Mouse (Mus musculus) forebrain, embryonic 10.5 days (tissue): ENCODE results near the gene Stub1. TPM values are rescaled to one million over a fixed set of nuclear protein-coding genes. Genes with fewer than 3 reads are reported as not detected.

Experiments
- DNase-seq: peaks from one replicate; pipeline ENCODE4 v3.0.0-alpha.2; 2017; ENCODE audit warnings: low spot score; ENCODE audit errors: extremely low spot score
- H3K27ac ChIP-seq: fragments of 300-500 bp; sonication (generic); 2 replicates; pipeline ENCODE4 v1.5.1; 2016; ENCODE audit warnings: mild to moderate bottlenecking
- H3K27me3 ChIP-seq: fragments of 300-500 bp; sonication (generic); 2 replicates; pipeline ENCODE4 v1.6.1; 2016; ENCODE audit warnings: mild to moderate bottlenecking; ENCODE audit not compliant: poor library complexity, severe bottlenecking
- H3K36me3 ChIP-seq: fragments of 300-500 bp; sonication (generic); replicated peaks from 2 replicates; pipeline ENCODE4 v1.6.1; 2016; ENCODE audit warnings: mild to moderate bottlenecking, moderate library complexity
- H3K4me1 ChIP-seq: fragments of 300-500 bp; sonication (generic); 2 replicates; pipeline ENCODE4 v1.6.1; 2016
- H3K4me3 ChIP-seq: fragments of 300-500 bp; sonication (generic); 2 replicates; pipeline ENCODE4 v1.5.1; 2016; ENCODE audit warnings: mild to moderate bottlenecking, moderate library complexity
- H3K9me3 ChIP-seq: fragments of 300-500 bp; sonication (generic); 2 replicates; pipeline ENCODE4 v1.6.1; 2016; ENCODE audit warnings: mild to moderate bottlenecking, moderate library complexity
- WGBS: fragments of 180-500 bp; shearing (Covaris S2); methylation state at CpG from one replicate; pipeline ENCODE4 v1.1.7; 2016; 5-methylcytosine and 5-hydroxymethylcytosine counted together
- polyA plus RNA-seq: library from polyadenylated mRNA; unstranded; fragments of >200 nt; fragmentation: Nextera tagmentation; extraction: Ambion mirVana; gene quantifications from 2 replicates; pipeline ENCODE4 v1.2.1, GENCODE M21; 2016

Gene Stub1
- polyA plus RNA-seq, 1 experiment from 2014 or later = 403 TPM

DNA sequence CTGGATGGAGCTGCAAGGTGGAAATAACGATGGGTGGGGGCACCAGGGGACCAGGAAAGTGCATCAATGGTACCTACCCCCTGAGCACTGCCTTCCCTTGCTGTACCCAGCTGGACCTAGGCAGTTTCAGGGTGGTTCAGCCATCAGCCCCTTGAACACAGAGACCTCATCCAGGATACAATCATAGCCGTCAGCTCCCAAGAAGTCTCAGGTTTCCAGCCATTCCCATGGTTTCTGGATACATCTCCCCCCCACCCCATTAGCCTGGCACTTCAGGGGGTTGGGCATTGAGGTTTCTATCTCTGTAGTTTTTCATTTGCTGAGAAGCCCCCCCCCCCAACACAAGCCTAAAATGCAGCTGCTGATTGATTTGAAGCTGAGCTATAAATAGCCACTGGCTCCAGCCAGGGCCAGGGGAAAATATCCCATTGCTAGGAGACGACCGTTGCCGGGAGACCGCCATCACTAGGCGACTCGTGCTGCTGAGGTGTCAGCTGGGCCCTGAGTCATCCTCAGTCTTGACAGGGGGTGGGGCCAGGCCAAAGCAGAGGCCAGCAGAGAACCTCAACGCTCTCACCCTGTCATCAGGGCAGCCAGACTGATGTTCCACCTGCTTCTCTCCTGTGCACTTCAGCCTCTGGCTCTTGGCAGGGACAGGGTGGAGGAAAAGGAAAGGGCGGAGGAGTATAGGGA lies 30.2 kb downstream of the Stub1 start:
- Histone ChIP-seq H3K27me3 (peaks cover 30% of the 10 kb centered on the region), H3K4me3 (peak overlapping the region; percentile 31), H3K27ac (peak overlapping the region; percentile 80), H3K9me3 (no peaks in the 10 kb centered on the region), H3K4me1 (peaks cover 32% of the 10 kb centered on the region), H3K36me3 (no peaks in the 10 kb centered on the region)
- DNase-seq = peak; percentile 82
- WGBS = 8% methylated on average over 10 of the region's 10 CpGs

DNA sequence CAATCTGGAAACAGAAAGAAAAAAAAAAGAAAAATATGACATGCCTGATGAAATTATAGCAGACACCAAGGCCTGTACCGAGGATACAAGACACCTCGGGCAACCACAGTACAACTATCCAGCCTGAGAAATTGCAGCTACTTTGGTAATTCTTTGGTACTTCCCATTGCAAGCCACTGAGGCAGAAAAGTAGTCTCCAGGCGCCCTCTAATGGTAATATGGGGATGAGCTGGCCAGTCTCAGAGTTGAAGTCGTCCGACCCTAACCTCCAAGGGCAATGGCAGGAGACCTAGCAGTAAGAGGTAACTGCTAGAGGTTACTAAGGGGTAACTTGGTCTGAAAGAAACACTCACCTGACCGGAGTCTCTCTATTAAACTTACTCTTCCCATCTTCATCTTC lies 32.2 kb downstream of the Stub1 start:
- H3K4me1 ChIP-seq = peaks cover 46% of the 10 kb centered on the region
- no peak overlapping the region for H3K4me3 ChIP-seq
- no peaks in the 10 kb centered on the region for H3K36me3 ChIP-seq
- H3K27me3 ChIP-seq = peaks cover 23% of the 10 kb centered on the region
- peak; percentile 71 for DNase-seq
- H3K27ac ChIP-seq = no peak overlapping the region
- no peaks in the 10 kb centered on the region for H3K9me3 ChIP-seq
- 10% methylated on average over 6 of the region's 6 CpGs for WGBS

DNA sequence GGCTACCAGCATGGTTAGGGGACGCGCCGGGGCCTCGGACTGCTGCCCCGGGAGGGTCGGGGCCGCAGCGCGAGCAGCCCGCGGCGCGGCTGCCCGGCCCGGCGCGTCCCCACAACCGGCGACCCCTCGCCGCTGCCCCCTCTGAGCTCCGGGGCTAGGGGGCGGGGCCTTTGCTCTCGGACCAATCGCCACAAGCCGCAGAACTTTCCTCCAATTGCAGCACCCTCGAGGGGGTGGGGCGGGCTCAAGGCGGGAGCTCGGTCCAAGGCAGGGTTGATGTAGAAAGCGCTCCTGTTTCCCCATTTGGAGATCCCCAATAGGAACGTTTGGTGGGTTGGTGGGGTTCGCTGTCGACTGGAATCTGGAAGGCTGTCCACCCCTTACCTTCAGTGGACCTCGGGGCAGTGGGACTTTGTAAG lies 36.2 kb downstream of the Stub1 start, which contains the start of gene Metrn:
TSS of gene Metrn (minus strand) at position 186 of the 419 bp plus-strand sequence.
- Histone ChIP-seq H3K4me1 (peaks cover 65% of the 10 kb centered on the region), H3K36me3 (peaks cover 27% of the 10 kb centered on the region), H3K4me3 (peak within 1 kb of the TSS; percentile 78), H3K9me3 (no peaks in the 10 kb centered on the region), H3K27me3 (peaks cover 8% of the 10 kb centered on the region), H3K27ac (peak within 1 kb of the TSS; percentile 93)
- WGBS = under 1% methylated on average over 35 of the region's 35 CpGs
- DNase-seq = peak; percentile 95

DNA sequence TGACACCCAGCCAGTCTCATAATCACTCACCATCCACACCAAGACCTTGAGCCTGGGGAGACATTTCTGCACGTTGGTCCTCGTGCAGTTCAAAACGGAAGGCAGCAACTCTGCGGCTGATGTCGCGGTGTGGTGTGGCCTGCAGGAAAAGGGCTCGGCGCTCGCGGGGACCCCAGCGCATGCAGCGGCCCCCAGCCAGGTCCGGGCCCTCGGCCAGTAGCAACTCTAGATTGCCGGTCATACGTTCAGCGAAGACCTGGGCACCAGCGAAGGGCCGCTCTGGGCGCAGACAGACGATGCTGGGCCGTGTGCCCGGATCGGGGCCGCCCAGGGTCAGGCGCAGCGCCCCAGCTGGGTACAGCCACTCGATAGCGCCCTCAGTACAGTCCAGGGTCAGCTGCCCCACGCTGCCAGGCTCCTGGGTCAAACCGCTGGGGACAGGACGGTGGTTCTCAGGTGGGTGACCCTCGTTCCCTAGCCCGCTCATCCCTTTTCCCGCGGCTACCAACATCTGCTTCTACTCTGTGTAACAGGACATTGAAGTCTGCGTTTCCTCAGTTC lies 36.9 kb downstream of the Stub1 start:
- Histone ChIP-seq H3K4me1 (peaks cover 71% of the 10 kb centered on the region), H3K27ac (peak overlapping the region; percentile 93), H3K9me3 (no peaks in the 10 kb centered on the region), H3K36me3 (peaks cover 27% of the 10 kb centered on the region), H3K27me3 (peaks cover 1% of the 10 kb centered on the region), H3K4me3 (peak overlapping the region; percentile 78)
- WGBS = under 1% methylated on average over 37 of the region's 37 CpGs
- peak; percentile 38 for DNase-seq

DNA sequence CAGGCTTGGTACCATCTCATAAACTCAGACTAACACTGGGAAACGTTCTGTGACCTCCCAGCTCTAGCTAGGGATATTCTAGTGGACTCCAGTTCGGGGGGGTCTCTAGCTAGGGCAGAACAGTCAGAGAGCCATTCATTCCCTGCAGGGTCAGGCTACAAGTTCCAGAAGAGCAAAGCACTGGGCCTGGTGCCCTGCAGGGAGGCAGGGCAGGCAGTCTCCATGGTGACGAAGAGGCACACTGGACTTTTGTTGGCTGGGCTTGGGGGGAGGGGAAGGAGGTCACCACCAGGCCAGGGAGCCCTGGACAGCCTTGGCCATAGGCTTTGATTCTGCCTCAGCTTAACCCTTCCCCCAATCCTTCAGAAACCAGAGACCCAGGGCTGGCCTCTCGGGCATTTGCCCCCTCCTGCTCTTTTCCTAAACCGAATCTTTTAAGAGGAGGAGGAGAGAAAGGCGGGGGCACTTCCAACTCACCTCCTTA lies 37.6 kb downstream of the Stub1 start, which contains the start of gene AC134908.4:
TSS of gene AC134908.4 (minus strand) at position 51 of the 484 bp plus-strand sequence.
- peak within 1 kb of the TSS; percentile 78 for H3K4me3 ChIP-seq
- no peaks in the 10 kb centered on the region for H3K9me3 ChIP-seq
- no peaks in the 10 kb centered on the region for H3K27me3 ChIP-seq
- 1% methylated on average over 6 of the region's 6 CpGs for WGBS
- H3K36me3 ChIP-seq = peaks cover 30% of the 10 kb centered on the region
- H3K4me1 ChIP-seq = peaks cover 74% of the 10 kb centered on the region
- peak within 1 kb of the TSS; percentile 93 for H3K27ac ChIP-seq
- DNase-seq = peak; percentile 90

DNA sequence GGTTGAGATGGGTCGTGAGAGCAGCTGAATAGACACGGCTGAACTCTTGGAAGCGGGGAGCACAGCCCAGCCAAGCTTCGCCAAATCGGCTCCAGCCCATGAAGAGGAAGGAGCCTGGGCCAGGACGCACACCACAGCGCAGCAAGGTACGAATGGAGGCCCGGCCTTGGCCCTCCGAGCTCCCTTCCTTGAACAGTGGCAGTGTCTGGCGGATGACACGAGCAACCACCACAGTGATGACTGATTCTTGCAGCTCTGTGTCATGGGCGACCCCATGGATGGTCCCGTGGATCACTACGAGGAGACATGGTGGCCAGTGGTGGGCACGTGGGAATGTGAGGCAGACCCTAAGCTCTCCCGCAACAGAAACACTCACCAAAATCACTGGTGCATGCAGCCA lies 38.2 kb downstream of the Stub1 start:
- 63% methylated on average over 17 of the region's 17 CpGs for WGBS

DNA sequence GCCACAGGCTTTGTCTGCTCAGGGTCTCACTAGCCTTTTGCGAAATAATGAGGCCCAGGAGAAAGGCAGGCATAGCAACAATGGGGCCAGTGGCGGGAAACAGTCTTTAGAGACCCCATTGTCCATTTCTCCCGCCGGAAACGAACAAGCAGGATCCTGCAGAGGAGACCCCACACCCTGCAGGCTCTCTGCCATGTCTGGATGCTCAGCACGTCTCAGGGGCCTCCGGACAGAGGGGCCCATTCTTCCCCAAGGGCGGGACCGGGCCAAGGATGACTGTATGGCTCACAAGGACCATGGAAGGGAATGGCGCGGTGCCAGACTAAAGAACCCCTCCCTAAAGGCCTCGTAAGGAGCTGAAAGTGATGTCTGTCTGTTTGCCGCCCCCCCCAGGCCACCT lies 39.0 kb downstream of the Stub1 start:
- peaks cover 77% of the 10 kb centered on the region for H3K4me1 ChIP-seq
- H3K27ac ChIP-seq = peak overlapping the region; percentile 93
- peaks cover 42% of the 10 kb centered on the region for H3K36me3 ChIP-seq
- H3K27me3 ChIP-seq = no peaks in the 10 kb centered on the region
- H3K4me3 ChIP-seq = peak overlapping the region; percentile 78
- no peaks in the 10 kb centered on the region for H3K9me3 ChIP-seq
- DNase-seq = peak; percentile 63
- 32% methylated on average over 13 of the region's 13 CpGs for WGBS

More for the DNA sequence above, 38.2 kb downstream of the Stub1 start:
- H3K27ac ChIP-seq = peak overlapping the region; percentile 93
- peaks cover 34% of the 10 kb centered on the region for H3K36me3 ChIP-seq
- H3K27me3 ChIP-seq = no peaks in the 10 kb centered on the region
- no peaks in the 10 kb centered on the region for H3K9me3 ChIP-seq
- no peak for DNase-seq
- peak overlapping the region; percentile 78 for H3K4me3 ChIP-seq
- H3K4me1 ChIP-seq = peaks cover 77% of the 10 kb centered on the region

DNA sequence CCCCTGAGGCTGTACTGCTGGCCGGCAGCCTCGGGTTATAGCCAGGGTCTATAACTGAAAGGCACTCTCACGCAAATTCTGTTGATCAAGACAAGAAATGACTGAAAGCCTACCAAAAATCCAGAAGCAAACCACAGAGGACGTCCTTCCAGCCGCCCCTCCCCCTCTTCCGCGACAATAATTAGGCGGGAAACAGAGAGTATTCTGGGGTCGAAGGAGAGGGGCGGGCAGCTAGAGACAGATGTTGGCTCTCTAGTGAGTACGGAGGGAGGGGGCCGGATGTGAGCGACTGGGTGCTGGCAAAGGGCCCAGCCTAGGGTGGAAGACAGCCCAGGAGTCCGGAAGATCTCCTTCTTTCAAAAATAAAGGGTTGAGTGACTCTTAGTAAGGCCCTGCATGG lies 40.6 kb downstream of the Stub1 start, which contains the start of gene Fam173a:
TSS of gene Fam173a (minus strand) at position 287 of the 400 bp plus-strand sequence.
- peak; percentile 73 for DNase-seq
- H3K4me3 ChIP-seq = peak within 1 kb of the TSS; percentile 78
- H3K27me3 ChIP-seq = no peaks in the 10 kb centered on the region
- H3K9me3 ChIP-seq = no peaks in the 10 kb centered on the region
- peaks cover 70% of the 10 kb centered on the region for H3K4me1 ChIP-seq
- H3K36me3 ChIP-seq = peaks cover 57% of the 10 kb centered on the region
- peak within 1 kb of the TSS; percentile 93 for H3K27ac ChIP-seq
- WGBS = 5% methylated on average over 14 of the region's 14 CpGs

DNA sequence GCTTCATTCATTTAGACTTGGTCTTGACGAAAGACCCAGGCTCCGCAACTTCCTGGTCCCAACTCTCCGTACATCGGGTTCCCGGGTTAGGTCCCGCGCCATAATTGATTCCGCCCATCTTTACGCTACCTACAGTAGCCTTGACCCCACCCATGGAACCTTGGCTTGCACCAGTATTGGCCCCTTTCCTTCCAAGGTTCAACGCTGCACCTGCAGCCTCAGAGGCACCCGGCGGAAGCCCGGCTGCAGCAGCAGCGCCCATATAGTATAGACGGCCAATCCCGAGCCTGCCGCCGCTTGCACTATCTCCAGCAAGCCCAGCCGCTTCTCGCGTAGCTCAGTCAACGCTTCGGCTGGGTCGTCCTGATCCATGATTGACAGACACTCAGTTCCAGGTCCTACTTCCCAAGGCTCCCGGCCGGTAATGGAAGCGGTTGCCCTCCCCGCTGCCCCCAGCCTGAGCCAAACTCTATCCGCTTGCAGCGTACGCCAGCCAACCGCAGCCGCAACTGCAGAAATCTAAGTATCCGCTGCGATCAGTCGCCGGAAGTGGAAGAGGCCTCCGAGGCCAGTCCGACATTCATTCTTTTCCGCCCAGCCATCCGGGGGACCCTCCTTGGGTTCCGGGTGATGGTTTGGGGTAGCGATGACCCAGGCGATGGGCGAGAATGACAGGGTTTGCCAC lies 41.2 kb downstream of the Stub1 start:
- Histone ChIP-seq H3K36me3 (peaks cover 63% of the 10 kb centered on the region), H3K27ac (peak overlapping the region; percentile 93), H3K4me1 (peaks cover 64% of the 10 kb centered on the region), H3K27me3 (no peaks in the 10 kb centered on the region), H3K4me3 (peak overlapping the region; percentile 78), H3K9me3 (no peaks in the 10 kb centered on the region)
- under 1% methylated on average over 45 of the region's 45 CpGs for WGBS
- DNase-seq = peak; percentile 83

DNA sequence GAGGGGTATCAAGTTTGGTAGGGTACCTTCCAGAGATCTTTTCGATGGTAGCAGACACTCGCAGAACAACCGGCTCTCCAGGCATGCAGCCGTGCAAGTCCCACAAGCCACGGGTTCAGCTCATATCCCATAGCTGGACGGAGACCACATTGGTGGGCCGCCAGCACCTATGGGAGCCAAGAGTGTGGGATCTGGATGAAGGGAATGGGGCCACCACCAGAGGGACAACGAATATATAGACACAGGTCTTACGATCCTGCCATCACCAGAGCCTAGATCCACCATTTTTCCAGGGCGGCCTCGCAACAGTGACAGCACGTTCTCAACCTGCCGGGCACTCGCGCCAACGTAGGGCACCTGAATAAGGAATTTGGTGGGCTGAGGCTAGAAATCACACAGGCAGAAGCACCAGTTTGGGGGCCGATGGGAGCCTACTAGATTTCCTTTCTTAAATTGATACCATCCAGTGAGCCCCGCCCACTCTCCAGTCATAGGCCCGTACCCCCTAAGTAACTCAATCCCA lies 41.8 kb downstream of the Stub1 start:
- H3K9me3 ChIP-seq = no peaks in the 10 kb centered on the region
- H3K27me3 ChIP-seq = no peaks in the 10 kb centered on the region
- no peak for DNase-seq
- peak overlapping the region; percentile 78 for H3K4me3 ChIP-seq
- 29% methylated on average over 19 of the region's 19 CpGs for WGBS
- peaks cover 61% of the 10 kb centered on the region for H3K4me1 ChIP-seq
- H3K27ac ChIP-seq = peak overlapping the region; percentile 93
- peaks cover 67% of the 10 kb centered on the region for H3K36me3 ChIP-seq

DNA sequence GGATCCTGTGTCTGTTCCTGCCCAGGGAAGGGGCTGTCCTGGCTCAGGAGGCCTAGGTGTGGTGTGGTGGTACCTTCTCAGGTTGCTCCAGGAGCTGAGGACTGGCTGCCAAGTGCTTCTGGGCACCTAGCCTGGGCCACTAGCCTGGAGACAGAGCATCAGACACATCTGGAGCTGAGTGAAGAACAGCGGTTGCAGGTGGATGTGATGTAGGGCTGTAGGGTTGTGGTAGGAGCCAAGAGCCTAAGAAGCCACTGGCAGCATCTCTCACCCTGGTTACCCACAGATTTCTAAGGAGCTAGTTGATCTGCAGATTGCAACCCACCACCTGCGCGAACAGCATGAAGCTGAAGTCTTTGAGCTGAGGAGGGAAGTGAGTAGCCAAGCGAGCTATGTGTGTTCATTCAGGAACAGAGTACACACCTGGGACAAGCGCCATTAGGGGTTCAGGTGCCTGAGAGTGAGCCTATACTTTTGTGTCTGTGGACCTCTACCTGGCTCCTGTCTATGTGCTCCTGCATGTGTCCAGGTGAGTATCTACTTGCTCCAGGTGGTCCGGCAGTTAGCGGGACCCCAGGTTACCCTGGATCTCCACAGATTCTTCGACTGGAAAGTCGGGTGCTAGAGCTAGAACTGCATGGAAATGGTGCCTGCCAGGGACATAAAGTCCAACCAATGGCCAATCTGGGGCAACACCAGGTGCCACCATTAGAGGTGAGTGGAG lies 46.3 kb downstream of the Stub1 start:
- no peak for DNase-seq
- H3K4me3 ChIP-seq = 0 out of 2 replicates have a peak overlapping the region, but pooled peaks have one; percentile 5
- H3K4me1 ChIP-seq = peaks cover 54% of the 10 kb centered on the region
- WGBS = 93% methylated on average over 9 of the region's 9 CpGs
- no peaks in the 10 kb centered on the region for H3K27me3 ChIP-seq
- H3K36me3 ChIP-seq = peaks cover 65% of the 10 kb centered on the region
- no peak overlapping the region for H3K27ac ChIP-seq
- no peaks in the 10 kb centered on the region for H3K9me3 ChIP-seq

DNA sequence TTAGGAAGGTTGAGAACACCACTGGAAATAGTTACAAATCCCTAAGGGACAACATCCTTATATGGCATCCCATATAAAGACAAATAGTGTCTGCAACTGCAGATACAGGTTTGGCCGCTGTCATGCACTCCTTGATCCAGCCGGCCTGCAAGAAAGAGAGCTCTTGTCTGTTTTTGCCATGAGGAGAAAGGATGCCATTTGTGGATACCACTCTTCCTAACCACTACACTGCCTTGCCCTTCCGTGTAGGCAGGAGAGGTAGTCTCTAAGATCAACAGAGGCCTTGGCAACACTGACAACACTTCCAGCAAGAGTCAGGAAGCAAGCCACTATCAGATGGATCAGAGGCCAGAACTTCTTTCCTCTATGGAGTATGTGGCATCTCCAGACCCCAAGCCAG lies 46.9 kb downstream of the Stub1 start, which contains the start of gene Ccdc78:
TSS of gene Ccdc78 (plus strand) at position 301 of the 400 bp plus-strand sequence.
- Histone ChIP-seq H3K4me1 (peaks cover 48% of the 10 kb centered on the region), H3K27me3 (no peaks in the 10 kb centered on the region), H3K4me3 (peak within 1 kb of the TSS; percentile 60), H3K36me3 (peaks cover 72% of the 10 kb centered on the region), H3K9me3 (no peaks in the 10 kb centered on the region), H3K27ac (peak within 1 kb of the TSS; percentile 92)
- WGBS = 84% methylated on average over 3 of the region's 3 CpGs
- DNase-seq = no peak
